Mouse (Mus musculus): ENCODE data around the gene Rilp. TPM values are rescaled to one million over a fixed set of nuclear protein-coding genes. Genes with fewer than 3 reads are reported as not detected.

Gene Rilp
- 0.54 and 1.7 TPM in 2 replicates for polyA plus RNA-seq (2015; fragmentation: Nextera tagmentation; extraction: Ambion mirVana)

GRCm38 (mm10) chr11:75509741-75510626 lies at the start of gene Rilp:
Rilp (plus strand) TSS chr11:75510094.
- 2% methylated on average over 43 of the region's 43 CpGs for WGBS

GRCm38 (mm10) chr11:75460103-75460843 lies 49.6 kb upstream of the Rilp start:
- Histone ChIP-seq H3K4me1 (replicated peaks) (peaks cover 38% of the 10 kb centered on the region), H3K4me3 (peak overlapping the region; percentile 44), H3K36me3 (peaks cover 4% of the 10 kb centered on the region), H3K27ac (replicated peaks) (peak overlapping the region; percentile 91), H3K4me2 (peak overlapping the region; percentile 77), H3K27me3 (no peaks in the 10 kb centered on the region), H3K9ac (peak overlapping the region; percentile 63), H3K9me3 (no peaks in the 10 kb centered on the region)
- peak; percentile 19; the same call in 1 of the 2 replicates for ATAC-seq (ENCODE audit: low read depth)
- WGBS: 2% methylated on average over 19 of the region's 19 CpGs

More at GRCm38 (mm10) chr11:75509741-75510626, at the start of gene Rilp:
- H3K27ac ChIP-seq (replicated peaks): peak within 1 kb of the TSS; percentile 78
- no peaks in the 10 kb centered on the region for H3K9me3 ChIP-seq
- H3K27me3 ChIP-seq: no peaks in the 10 kb centered on the region
- peak within 1 kb of the TSS; percentile 84 for H3K4me2 ChIP-seq
- peak within 1 kb of the TSS; percentile 73 for H3K9ac ChIP-seq
- peak; percentile 87 for ATAC-seq (ENCODE audit: low read depth)
- peaks cover 23% of the 10 kb centered on the region for H3K4me1 ChIP-seq (replicated peaks)
- H3K4me3 ChIP-seq: peak within 1 kb of the TSS; percentile 50
- H3K36me3 ChIP-seq: peaks cover 55% of the 10 kb centered on the region

- H3K9ac ChIP-seq: peak within 1 kb of the TSS; percentile 79
- peak; percentile 95 for ATAC-seq (ENCODE audit: low read depth)
- under 1% methylated on average over 46 of the region's 46 CpGs for WGBS
Measured at GRCm38 (mm10) chr11:75460844-75461742, 48.8 kb upstream of the Rilp start, which contains the start of gene Tlcd2. Tlcd2 (plus strand) TSS chr11:75461715.

GRCm38 (mm10) chr11:75461743-75462252 lies 48.1 kb upstream of the Rilp start:
- ATAC-seq (ENCODE audit: low read depth): peak; percentile 57
- under 1% methylated on average over 28 of the region's 30 CpGs for WGBS
- peak overlapping the region; percentile 75 for H3K4me3 ChIP-seq

More at GRCm38 (mm10) chr11:75460844-75461742, 48.8 kb upstream of the Rilp start, which contains the start of gene Tlcd2:
- Histone ChIP-seq H3K27ac (replicated peaks) (peak within 1 kb of the TSS; percentile 91), H3K4me2 (peak within 1 kb of the TSS; percentile 98), H3K4me1 (replicated peaks) (peaks cover 36% of the 10 kb centered on the region), H3K27me3 (no peaks in the 10 kb centered on the region), H3K4me3 (peak within 1 kb of the TSS; percentile 75), H3K36me3 (peaks cover 12% of the 10 kb centered on the region), H3K9me3 (no peaks in the 10 kb centered on the region)

GRCm38 (mm10) chr11:75462253-75462783 lies 47.6 kb upstream of the Rilp start:
- Histone ChIP-seq H3K9ac (peak overlapping the region; percentile 79), H3K4me3 (peak overlapping the region; percentile 75), H3K4me1 (replicated peaks) (peaks cover 36% of the 10 kb centered on the region), H3K36me3 (peaks cover 15% of the 10 kb centered on the region), H3K9me3 (no peaks in the 10 kb centered on the region), H3K27ac (replicated peaks) (peak overlapping the region; percentile 28; the same call in 1 of the 2 replicates), H3K27me3 (no peaks in the 10 kb centered on the region), H3K4me2 (peak overlapping the region; percentile 98)
- ATAC-seq (ENCODE audit: low read depth): no peak
- WGBS: 3% methylated on average over 16 of the region's 16 CpGs

More at GRCm38 (mm10) chr11:75461743-75462252, 48.1 kb upstream of the Rilp start:
- Histone ChIP-seq H3K9ac (peak overlapping the region; percentile 79), H3K27ac (replicated peaks) (peak overlapping the region; percentile 72), H3K4me2 (peak overlapping the region; percentile 98), H3K36me3 (peaks cover 15% of the 10 kb centered on the region), H3K4me1 (replicated peaks) (peaks cover 36% of the 10 kb centered on the region), H3K9me3 (no peaks in the 10 kb centered on the region), H3K27me3 (no peaks in the 10 kb centered on the region)

- peak overlapping the region; percentile 98 for H3K4me2 ChIP-seq
- H3K4me1 ChIP-seq (replicated peaks): peaks cover 42% of the 10 kb centered on the region
- no peaks in the 10 kb centered on the region for H3K27me3 ChIP-seq
- peak overlapping the region; percentile 79 for H3K9ac ChIP-seq
- WGBS: 6% methylated on average over 9 of the region's 9 CpGs
- peaks cover 15% of the 10 kb centered on the region for H3K36me3 ChIP-seq
- peak overlapping the region; percentile 75 for H3K4me3 ChIP-seq
- H3K9me3 ChIP-seq: no peaks in the 10 kb centered on the region
- no peak overlapping the region for H3K27ac ChIP-seq (replicated peaks)
- no peak for ATAC-seq (ENCODE audit: low read depth)
Measured at GRCm38 (mm10) chr11:75462865-75463336, 47.0 kb upstream of the Rilp start.

GRCm38 (mm10) chr11:75463624-75464023 lies 46.3 kb upstream of the Rilp start:
- H3K9me3 ChIP-seq: no peaks in the 10 kb centered on the region
- H3K36me3 ChIP-seq: peaks cover 15% of the 10 kb centered on the region
- H3K4me2 ChIP-seq: peak overlapping the region; percentile 98; the same call in 1 of the 2 replicates
- H3K4me3 ChIP-seq: no peak overlapping the region
- H3K27ac ChIP-seq (replicated peaks): no peak overlapping the region
- peaks cover 46% of the 10 kb centered on the region for H3K4me1 ChIP-seq (replicated peaks)
- H3K9ac ChIP-seq: no peak overlapping the region
- H3K27me3 ChIP-seq: no peaks in the 10 kb centered on the region
- 85% methylated on average over 4 of the region's 4 CpGs for WGBS
- ATAC-seq (ENCODE audit: low read depth): no peak

GRCm38 (mm10) chr11:75464417-75464816 lies 45.5 kb upstream of the Rilp start:
- Histone ChIP-seq H3K4me2 (no peak overlapping the region), H3K4me3 (no peak overlapping the region), H3K27me3 (no peaks in the 10 kb centered on the region), H3K27ac (replicated peaks) (no peak overlapping the region), H3K9ac (no peak overlapping the region), H3K9me3 (no peaks in the 10 kb centered on the region), H3K36me3 (peaks cover 15% of the 10 kb centered on the region), H3K4me1 (replicated peaks) (peaks cover 44% of the 10 kb centered on the region)
- 88% methylated on average over 6 of the region's 6 CpGs for WGBS
- no peak for ATAC-seq (ENCODE audit: low read depth)

- Histone ChIP-seq H3K27ac (replicated peaks) (no peak overlapping the region), H3K9me3 (no peaks in the 10 kb centered on the region), H3K27me3 (no peaks in the 10 kb centered on the region), H3K4me3 (no peak overlapping the region), H3K36me3 (peaks cover 15% of the 10 kb centered on the region), H3K4me1 (replicated peaks) (peaks cover 38% of the 10 kb centered on the region), H3K9ac (no peak overlapping the region), H3K4me2 (no peak overlapping the region)
- ATAC-seq (ENCODE audit: low read depth): no peak
- 82% methylated on average over 6 of the region's 6 CpGs for whole genome bisulfite sequencing
Measured at GRCm38 (mm10) chr11:75465051-75465450, 44.8 kb upstream of the Rilp start.

- Histone ChIP-seq H3K27ac (replicated peaks) (no peak overlapping the region), H3K27me3 (no peaks in the 10 kb centered on the region), H3K9me3 (no peaks in the 10 kb centered on the region), H3K4me1 (replicated peaks) (peaks cover 28% of the 10 kb centered on the region), H3K36me3 (peaks cover 15% of the 10 kb centered on the region), H3K9ac (no peak overlapping the region), H3K4me2 (no peak overlapping the region), H3K4me3 (no peak overlapping the region)
- no peak for ATAC-seq (ENCODE audit: low read depth)
- 98% methylated on average over 4 of the region's 4 CpGs for WGBS
Measured at GRCm38 (mm10) chr11:75466731-75467505, 43.0 kb upstream of the Rilp start.
